Comparison of ENCODE assay signal across 19 mouse cellular contexts in the genomic region with DNA sequence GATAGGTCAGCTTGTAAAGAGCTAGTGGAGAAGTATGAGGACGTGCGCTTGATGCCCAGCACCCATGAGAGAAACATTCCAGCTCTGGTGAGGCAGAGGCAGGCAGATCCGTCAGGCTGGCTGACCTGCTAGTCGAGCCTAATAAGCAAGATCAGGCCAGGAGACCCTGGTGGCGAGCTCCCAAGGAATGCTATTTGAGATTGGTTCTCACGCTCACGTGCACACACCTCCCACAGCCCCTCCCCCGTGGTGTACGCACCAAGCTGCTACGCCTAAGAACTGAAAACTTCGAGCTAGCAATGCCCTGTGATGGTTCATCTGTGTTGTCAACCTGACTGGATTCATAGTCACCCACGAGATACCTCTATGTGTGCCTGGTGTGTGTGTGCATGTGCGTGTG.
"Had no signal": no experiment of that assay in that cellular context is flagged by ENCODE, and none has a peak within 500 bp of the region (broad histone marks: within the 10 kb centered on the region; RNA-seq: fewer than 3 reads in every experiment).

No protein-coding gene starts in this region.

- H3K4me3 ChIP-seq: liver, embryonic 15.5 days; lung, embryonic 15.5 days; midbrain, embryonic 12.5 days; neural tube, embryonic 12.5 days had no signal

- ATAC-seq: liver, postnatal 0 days; lung, postnatal 0 days had no signal

- H3K27ac ChIP-seq: liver, embryonic 15.5 days; lung, embryonic 15.5 days; macrophage; midbrain, embryonic 12.5 days; neural tube, embryonic 12.5 days had no signal

- H3K27me3 ChIP-seq: liver, embryonic 15.5 days; lung, embryonic 15.5 days; midbrain, embryonic 12.5 days; neural tube, embryonic 12.5 days had no signal

- H3K36me3 ChIP-seq: liver, embryonic 15.5 days; lung, embryonic 15.5 days had no signal

- H3K4me2 ChIP-seq: liver, embryonic 15.5 days; lung, embryonic 15.5 days; midbrain, embryonic 12.5 days; neural tube, embryonic 12.5 days had no signal

- H3K9me3 ChIP-seq: liver, embryonic 15.5 days; lung, embryonic 15.5 days; midbrain, embryonic 12.5 days; neural tube, embryonic 12.5 days had no signal

- H3K9ac ChIP-seq: liver, embryonic 15.5 days; liver, postnatal 0 days; lung, embryonic 15.5 days; midbrain, embryonic 12.5 days; neural tube, embryonic 12.5 days had no signal

- DNase-seq: liver, postnatal 0 days; lung, adult 2 months; lung, postnatal 14 days; lung, postnatal 36 days; midbrain, embryonic 14.5 days; retina, postnatal 1 day; right cerebral cortex, adult 18-20 months; right cerebral cortex, postnatal 25 days; right cerebral cortex, postnatal 4 days; spleen, adult 18-20 months; thymus, adult 18-20 months; thymus, postnatal 14 days; thymus, postnatal 36 days had no signal
